Mouse (Mus musculus) erythroid progenitor cell, adult 5-6 weeks (primary cell): ENCODE data around the gene Vhl. TPM values are rescaled to one million over a fixed set of nuclear protein-coding genes. Genes with fewer than 3 reads are reported as not detected.
"Not testable (repeated sequence)": the region's sequence is repeated elsewhere in the genome, so short reads cannot be mapped to it uniquely, and the experiment has no call there.

Experiments used
- ATAC-seq: replicated peaks from 2 replicates; pipeline ENCODE4 v1.8.0; 2016; ENCODE audit warnings: moderate number of reproducible peaks, mild to moderate bottlenecking, moderate TSS enrichment, inconsistent platforms; ENCODE audit not compliant: poor library complexity, low FRiP score, severe bottlenecking
- total RNA-seq, 2 experiments: library from RNA; stranded (forward) in 1 of 2; stranded (reverse) in 1 of 2; fragments of 150-400 nt in 1 of 2; fragments of 186-747, 209-891 nt in 1 of 2; gene quantifications; 2 replicates each; pipeline versions ENCODE4 v1.2.3 to v1.2.4; 2015 to 2017; ENCODE audit warnings: low replicate concordance in 2 of 2

The Vhl gene
- total RNA-seq, 2 experiments from 2014 or later: 4.2 to 52.0 TPM

DNA sequence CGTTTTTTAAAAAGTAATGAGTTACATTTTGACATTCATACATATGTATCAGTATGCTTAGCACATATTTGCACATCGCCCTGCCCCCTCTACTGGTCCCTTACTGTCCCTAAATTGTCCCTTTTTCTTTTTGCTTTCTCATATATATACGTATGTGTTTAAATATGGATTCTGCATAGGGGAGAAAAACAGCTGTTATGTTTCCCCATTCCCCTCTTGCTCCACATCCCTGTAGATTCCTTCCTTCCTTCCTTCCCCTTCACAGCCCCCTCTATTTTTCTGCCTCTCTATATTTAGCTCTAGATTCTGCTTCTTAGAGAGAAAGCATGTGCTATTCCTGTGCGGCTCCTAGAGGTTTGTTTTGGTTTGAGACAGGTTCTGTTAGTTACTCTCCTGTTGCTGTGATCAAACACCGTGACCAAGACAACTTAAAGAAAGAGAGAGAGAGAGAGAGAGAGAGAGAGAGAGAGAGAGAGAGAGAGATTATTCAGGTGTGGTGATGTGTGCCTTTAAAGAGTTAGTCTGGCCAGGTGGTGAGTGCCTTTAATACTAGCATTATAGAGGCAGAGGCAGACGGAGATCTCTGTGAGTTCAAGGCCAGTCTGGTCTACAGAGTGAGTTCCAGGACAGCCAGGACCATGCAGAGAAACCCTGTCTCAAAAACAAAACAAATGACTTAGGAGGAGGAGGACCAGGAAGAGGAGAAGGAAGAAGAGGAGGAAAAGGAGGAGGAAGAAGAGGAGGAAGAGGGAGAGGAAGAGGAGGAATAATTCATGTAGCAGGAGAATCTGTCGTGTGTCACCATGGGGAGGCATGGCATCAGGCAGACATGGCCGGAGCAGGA, 36.1 kb downstream of the Vhl start:
- ATAC-seq: no peak

DNA sequence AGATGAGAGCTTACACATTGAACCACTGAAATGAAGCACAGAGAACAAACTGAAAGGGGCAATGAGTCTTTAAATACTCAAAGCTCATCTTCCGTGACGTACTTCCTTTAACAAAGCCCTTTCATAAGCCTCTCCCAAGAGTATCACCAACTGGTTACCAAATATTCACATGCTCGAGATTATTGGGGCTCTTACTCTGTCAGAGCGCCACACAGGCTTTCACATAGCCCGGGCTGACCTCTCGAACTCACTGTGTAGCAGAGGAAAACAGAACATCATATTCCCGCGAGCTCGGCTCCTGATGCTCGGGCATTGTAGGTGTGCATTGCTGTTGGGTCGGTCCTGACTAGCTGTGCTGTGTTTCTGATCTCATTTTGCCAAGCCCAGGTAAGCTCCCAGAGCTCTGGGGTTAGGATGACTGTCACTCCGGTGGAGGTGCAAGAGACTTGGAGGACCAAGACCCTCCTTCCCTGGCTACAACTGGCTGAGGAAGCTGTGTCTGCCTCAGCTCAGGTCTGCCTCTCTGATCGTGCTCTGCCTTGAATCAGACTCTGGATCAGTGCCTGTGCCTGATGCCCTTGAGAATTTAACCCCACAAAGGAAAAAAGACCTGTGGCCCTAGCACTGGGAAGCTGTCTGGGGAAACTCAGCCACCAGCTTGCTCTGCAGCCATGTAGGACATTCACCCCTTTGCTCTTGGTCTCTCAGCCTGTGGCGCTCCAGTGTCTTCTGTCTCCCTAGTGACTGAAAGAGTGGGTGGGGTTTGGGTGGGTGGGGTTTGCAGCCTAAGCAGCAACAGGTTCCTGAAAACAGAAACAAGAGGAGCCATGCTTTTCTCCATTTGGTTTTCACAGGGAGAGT, 37.0 kb downstream of the Vhl start:
- ATAC-seq: no peak

DNA sequence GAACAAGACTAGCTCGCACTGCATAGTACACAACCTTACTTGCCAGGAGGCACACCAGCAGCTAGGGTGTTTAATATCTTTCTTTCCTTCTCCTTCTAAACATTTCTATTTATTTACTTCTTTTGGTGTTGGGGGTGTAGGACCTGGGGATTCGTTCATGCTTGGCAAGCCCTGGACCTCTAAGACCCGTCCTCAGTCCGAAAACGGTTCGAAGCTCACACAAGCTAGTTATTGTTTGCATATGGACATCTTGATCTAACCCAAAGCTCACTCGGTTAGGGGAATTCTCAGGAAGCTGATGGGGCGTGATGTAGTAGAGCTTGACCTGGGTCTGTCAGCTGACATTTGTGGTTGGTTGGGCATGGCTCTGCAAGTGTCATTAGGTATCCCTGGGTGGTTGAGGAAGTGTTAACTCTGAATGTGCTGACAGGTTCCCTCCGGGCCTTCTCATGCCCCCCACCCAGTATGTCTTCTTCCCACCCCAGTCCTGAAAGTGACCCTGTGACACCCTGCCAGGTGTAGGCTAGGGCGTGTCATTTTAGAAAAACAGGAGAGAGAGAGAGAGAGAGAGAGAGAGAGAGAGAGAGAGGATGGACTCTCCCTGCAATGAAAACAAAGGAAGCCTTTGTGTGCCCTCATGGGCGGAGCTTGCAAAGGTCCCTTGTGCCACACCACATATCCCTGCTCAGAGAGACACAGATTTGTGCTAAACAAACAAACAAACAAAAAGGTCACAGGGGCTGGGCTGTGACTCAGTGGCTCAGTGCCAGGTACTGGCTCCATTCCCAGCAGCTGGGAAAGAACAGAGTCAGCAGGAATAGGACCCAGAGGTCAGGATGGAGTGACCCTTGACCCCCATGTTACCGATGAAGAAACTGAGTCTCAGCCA, 37.8 kb downstream of the Vhl start:
- ATAC-seq: no peak

DNA sequence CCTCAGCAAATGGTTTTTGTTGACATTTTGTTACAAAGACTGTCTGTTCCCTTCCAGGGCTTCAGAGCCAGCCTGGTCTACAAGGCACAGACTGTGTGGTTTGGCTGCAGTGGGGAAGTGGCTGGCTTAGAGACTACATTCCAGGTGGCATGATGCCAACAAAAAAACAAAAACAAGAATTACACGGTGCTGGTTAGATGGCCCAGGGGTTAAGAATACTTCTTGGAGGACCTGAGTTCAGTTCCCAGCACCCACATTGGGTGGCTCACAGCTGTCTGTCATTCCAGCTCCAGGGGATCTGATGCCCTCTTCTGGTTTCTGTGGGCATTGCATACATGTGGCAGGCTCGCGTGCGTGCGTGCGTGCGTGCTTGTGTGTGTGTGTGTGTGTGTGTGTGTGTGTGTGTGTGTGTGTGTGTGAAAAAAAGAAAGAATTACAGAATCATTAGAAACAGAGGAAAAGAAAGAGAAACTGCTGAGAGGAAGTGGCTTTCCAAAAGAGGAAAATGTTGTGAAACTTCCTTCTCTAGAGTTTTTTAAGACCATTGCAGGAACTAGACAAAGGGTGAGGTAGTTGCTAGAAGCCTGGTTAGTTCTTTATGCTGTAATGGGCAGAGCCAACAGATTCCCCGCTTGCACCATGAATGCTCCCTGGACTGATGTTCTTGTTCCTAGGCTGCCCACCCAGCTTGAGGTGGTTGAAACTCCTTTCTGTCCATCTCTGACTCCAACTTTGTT, 39.4 kb downstream of the Vhl start:
- ATAC-seq: no peak

DNA sequence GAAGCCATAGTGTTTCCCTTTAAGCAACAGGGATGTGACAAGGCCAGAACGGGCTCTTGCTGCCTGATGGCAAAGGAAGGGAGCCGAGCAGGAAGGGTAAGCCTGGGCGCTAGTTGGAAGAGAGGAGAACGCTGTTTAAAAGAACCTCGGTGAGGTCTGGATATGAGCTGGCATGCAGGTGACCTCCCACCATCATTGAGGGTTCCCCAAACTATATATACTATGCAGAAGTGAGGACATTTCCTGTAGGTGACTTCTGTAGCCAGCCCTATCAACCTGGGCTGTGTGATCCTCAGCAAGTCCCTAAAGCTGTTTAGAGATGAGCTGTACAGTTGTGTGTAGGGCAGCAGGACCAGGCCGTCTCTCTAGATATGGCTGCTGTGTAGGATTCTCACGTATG, 40.5 kb downstream of the Vhl start:
- no peak for ATAC-seq

DNA sequence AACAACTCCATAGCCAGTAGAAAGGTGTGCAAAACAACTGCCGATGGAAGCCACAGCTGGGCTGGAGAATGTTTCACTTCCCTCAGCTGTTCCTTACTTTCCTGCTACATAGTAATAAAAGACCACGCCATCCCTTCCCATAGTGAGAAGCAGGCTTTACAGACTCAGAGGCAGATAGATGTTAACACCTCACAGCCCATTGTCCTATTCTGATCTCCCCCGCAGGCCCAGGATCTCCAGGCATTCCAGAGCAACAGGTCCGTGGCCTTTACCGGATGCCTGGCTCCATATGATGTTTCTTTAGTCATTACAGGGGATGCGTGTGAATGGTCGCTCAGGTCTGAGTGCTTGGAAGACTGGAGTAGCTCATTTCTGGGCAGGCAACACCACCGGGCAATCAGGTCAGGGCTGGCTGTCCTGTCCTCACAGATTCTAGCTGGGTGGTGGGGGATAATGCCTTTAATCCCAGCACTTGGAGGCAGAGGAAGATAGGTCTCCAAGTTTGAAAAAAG, 43.9 kb downstream of the Vhl start:
- ATAC-seq: no peak

DNA sequence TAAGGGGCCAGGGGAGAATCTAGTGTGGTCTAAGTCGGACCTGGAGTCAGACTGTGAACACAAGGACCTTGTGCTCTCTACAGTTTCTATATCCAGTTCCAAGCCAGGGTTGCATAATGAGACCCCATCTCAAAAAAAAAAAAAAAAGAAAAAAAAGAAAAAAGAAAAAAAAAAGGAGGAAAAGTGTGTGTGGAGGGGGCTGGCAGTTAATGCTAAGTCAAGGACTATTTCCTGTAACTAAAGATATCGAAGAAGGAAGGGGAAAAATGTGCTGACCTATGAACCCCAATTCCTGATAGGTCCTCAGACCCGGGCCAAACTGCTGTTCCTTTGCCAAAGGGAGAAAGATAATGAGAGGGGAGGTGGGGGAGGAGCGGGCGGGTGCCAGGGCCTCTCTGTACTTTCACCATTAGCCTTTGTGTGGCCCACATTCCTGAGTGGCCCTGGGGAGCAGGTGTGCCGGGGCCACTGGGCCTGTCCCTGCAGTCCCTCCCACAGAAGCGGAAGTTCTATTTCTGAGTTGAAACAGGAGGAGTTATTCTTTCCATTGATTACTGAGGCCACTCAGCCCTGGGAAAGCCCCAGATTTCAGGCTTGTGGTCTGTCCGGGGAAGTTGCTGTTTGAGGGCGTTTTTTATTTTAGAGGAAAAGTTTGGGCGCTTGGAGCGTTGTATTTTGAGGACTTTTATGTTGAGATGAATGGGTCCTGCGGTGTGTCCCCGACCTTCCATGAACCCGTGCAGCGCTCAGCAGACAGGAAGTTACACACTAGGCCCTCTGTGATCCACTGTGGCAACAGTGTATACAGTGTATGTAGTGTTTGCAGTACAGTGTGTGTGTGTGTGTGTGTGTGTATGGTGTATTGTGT, 44.8 kb downstream of the Vhl start:
- no peak for ATAC-seq

DNA sequence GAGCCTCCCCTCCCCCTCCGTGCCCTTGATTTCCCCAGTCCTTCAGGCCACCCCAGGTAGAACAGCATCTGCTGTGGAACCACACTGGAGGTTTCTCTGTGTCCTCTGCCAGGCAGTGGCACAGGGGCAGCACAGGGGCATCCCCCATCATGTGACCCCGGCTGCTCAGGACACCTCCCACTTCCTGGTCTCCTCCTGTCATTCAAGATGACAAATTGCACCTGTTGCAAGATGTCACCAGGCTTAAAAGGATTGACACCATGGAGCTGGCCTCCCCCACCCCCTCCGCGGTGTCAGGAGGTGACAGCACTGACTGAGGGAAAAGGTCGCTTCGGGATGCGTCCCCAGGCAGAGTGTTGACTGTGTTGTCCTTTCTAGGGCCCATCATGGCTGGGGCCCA, 46.1 kb downstream of the Vhl start:
- no peak for ATAC-seq

DNA sequence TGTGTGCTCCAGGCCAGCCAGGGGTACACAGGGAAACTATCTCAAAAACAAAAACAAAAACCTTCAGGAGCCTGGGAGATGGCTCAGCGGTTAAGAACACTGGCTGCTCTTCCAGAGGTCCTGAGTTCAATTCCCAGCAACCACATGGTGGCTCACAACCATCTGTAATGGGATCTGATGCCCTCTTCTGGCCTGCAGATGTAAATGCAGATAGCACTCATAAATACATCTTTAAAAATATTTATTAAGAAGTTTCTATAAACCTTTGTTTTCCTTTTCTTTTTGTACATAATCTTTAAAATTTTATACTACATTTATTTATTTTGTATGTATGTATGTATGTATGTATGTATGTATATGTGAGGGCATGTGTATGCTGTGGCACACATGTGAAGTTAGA, 48.3 kb downstream of the Vhl start:
- ATAC-seq: not testable (repeated sequence)

DNA sequence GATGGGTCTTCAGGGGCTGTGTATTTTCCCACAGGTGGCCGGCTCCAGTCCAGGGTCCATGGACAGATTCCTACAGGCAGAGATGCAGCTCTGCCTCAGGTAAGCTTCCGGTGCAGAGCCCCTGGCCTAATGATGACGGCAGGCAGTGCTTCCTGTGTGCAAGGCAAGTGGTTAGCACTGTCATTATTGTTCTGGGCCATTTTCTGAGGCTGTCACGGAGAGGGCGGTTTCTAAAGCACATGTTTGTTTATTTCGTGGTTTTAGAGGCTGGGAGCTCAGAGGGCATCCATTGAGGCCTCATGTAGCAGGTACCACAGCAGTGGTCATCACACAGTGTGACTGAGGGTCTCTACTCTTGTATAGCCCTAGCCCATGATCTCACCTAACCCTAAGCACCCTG, 49.2 kb downstream of the Vhl start:
- no peak for ATAC-seq

DNA sequence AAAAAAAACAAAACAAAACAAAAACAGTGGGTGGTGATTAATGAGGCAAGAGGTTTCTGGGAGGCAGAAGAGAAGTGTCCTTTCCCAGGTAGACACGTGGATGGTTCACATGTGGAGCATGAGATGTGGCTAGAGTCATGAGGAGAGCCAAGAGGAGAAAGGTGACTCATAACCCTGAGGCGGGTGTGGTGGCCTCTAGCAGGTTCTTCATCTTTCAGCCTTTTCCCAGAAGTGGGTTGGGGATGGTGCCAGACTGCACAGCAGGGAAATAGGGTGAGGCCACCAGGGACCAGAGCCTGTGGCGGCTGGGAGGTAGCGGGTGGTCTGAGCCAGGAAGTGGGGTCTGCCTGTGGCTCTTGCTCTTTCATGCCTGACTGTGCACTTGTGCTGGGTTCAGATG, 51.5 kb downstream of the Vhl start:
- no peak for ATAC-seq

DNA sequence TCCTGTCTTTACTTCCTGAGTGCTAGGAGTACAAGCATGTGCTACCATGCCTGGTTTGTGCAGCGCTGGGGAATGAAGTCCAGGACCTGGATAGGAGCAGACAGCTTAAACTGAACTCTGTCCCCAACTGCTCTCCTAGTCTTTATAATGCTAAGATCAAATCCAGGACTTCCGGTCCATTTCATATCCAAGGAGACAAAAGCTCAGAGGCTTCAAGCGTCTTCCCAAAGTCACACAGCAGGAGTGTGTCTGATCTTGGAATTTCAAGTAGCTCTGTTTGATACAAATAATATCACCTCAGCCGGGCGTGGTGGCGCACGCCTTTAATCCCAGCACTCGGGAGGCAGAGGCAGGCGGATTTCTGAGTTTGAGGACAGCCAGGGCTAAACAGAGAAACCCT, 52.2 kb downstream of the Vhl start:
- no peak for ATAC-seq

DNA sequence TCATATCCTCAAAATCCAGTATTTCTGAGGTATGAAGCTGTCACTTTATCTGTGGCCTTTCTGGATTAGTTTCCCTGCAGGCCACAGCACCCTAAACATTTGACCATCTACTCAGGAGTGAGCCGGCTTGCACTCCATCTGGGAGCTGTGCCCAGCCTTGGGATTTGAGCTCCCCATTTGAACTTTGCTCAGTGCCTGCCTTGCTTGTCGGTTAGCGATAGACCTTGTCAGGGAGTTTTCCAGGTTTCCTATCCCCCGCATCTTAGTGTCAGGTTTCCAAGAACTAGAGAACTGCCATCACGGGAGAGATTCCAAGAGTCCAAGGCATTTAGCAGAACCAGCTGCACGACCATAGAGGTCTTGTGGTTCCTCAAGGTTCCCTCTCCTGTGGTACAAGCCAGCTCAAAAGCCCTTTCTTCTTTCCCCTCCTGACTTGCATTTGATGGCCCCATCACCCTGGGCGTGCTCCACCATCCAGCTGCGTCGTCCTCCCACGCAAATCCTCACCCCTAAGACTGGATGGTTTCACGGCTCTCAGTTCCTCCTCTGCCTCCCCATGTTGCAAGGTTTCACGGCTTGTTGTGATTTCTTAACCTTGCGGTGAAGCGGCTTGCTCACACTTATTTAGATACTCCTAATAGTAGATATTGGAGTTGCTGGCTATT, 53.4 kb downstream of the Vhl start:
- no peak for ATAC-seq

DNA sequence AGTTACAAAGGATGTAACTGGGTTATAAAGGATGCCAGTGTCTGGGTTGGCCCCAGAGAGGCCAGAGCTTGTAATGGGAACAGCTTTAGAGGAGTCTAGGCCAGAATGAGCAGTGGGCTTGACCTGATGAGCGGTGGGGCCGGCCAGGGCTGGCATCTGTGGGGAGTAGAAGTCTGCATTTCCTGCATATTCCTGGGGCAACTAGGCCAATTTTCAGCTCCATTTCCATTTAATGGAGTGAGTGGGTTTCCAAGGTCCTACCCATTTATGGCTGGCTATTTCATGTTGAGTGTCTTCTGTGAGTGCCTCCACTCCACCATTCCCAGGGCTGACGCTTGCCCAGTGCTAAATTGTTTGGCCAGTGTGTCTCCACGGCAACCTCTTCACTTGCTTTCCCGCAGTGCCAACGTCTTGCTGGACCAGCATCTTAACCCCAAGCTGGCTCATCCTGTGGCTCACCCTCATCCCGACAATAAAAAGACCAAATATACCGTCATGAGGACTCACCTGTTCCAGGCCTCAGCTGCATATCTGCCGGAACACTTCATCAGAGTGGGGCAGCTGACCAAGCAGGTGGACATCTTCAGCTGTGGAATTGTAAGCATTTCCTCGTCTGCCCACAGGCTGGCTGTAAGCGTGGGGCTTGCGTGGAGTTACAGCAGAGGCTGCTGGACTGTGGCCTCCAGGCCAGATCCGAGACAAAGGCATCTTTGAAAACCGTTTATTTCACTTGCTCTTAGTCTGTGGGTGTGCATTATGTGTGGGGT, 54.7 kb downstream of the Vhl start:
- no peak for ATAC-seq

DNA sequence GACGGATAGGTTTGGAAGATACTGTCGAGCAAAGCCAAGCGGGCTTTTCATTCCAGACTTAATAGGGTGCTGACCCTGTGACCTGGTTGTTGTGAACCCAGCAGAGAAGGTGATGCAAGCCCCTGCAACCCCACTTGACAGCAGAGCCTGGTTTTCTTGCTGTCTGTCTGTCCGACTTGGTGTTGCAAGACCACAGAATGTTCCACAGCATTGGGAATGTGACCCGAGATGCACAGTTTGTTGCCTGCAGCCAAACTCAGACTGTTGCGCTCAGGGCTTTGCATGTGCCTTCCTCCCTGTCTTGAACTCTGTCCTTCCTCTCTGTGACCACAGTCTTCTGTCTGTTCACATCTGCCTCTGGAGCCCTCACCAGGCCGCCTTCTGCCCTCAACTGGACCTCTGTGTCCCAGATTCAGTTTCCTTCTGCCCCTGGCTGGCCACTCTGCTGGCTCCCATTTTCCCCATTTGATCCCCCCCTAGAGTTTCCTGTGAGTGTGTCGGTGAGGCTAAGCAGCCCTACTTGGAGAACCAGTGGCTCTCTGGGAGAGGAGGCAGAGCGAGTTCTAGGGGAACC, 56.3 kb downstream of the Vhl start:
- ATAC-seq: no peak
